Mouse (Mus musculus) heart, adult 9 months (tissue): Measurements from ENCODE around the gene Hspa12b.

Experiments
- DNase-seq, 2 experiments: peaks; one replicate each; pipeline ENCODE4 v3.0.0; 2022; ENCODE audit warnings: low spot score in 2 of 2

Hspa12b gene

GRCm38 (mm10) chr2:131128636-131129157 lies 1.6 kb downstream of the Hspa12b start:
- DNase-seq, result peak in 1 of 2 experiments; percentile 1

GRCm38 (mm10) chr2:131129836-131130235 lies 2.8 kb downstream of the Hspa12b start:
- peak in 1 of 2 experiments; percentile 63 for DNase-seq

- no peak for DNase-seq
Observed at GRCm38 (mm10) chr2:131130849-131131248, 3.8 kb downstream of the Hspa12b start.

- peak in 1 of 2 experiments; percentile 0 for DNase-seq
Observed at GRCm38 (mm10) chr2:131132111-131132888, 5.2 kb downstream of the Hspa12b start.

- peak in 1 of 2 experiments; percentile 0 for DNase-seq
Observed at GRCm38 (mm10) chr2:131132930-131133547, 6.0 kb downstream of the Hspa12b start, which contains the start of gene Gm11037. Gene Gm11037 (plus strand): TSS chr2:131133497.

GRCm38 (mm10) chr2:131134381-131134780 lies 7.3 kb downstream of the Hspa12b start:
- DNase-seq, result peak; percentile 73 to 87

- no peak for DNase-seq
Observed at GRCm38 (mm10) chr2:131134826-131135400, 7.8 kb downstream of the Hspa12b start.

GRCm38 (mm10) chr2:131135521-131136139 lies 8.6 kb downstream of the Hspa12b start:
- DNase-seq, result no peak

GRCm38 (mm10) chr2:131138296-131138695 lies 11.2 kb downstream of the Hspa12b start:
- DNase-seq, result no peak

- DNase-seq, result no peak
Observed at GRCm38 (mm10) chr2:131138760-131139159, 11.7 kb downstream of the Hspa12b start.

GRCm38 (mm10) chr2:131139287-131139686 lies 12.2 kb downstream of the Hspa12b start:
- DNase-seq, result no peak

GRCm38 (mm10) chr2:131139886-131140532 lies 12.9 kb downstream of the Hspa12b start:
- peak; percentile 76 to 88 for DNase-seq

- no peak for DNase-seq
Observed at GRCm38 (mm10) chr2:131140533-131140905, 13.4 kb downstream of the Hspa12b start.

- DNase-seq, result no peak
Observed at GRCm38 (mm10) chr2:131141336-131141986, 14.4 kb downstream of the Hspa12b start.

GRCm38 (mm10) chr2:131142592-131142991 lies 15.5 kb downstream of the Hspa12b start:
- DNase-seq, result peak; percentile 81 to 83

GRCm38 (mm10) chr2:131143007-131143780 lies 16.1 kb downstream of the Hspa12b start:
- DNase-seq, result no peak

GRCm38 (mm10) chr2:131145121-131145520 lies 18.0 kb downstream of the Hspa12b start:
- DNase-seq, result no peak

- DNase-seq, result no peak
Observed at GRCm38 (mm10) chr2:131145536-131145935, 18.5 kb downstream of the Hspa12b start.

GRCm38 (mm10) chr2:131146193-131147042 lies 19.3 kb downstream of the Hspa12b start:
- no peak for DNase-seq
